ENCODE assay signal across 16 mouse cellular contexts in the genomic region with DNA sequence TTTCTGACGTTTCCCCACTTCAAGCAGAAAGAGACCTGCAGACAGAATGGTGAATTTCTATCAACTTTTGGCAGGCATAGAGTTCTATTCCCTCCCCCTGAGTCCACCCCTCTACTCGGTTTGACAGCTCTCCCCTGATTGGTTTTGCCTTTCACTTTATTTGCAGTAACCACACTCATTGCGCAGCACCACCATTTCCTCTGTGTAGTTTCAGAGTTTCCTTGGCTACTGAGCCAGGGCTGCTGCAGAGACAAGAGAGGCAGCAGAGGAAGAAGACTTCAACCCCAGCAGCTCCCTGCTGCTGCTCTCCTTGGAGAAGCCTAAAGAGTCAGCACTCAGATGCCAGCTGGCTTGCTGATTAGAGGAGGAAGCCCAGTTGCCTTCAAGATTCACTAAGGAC. TPM values are rescaled to one million over a fixed set of nuclear protein-coding genes. Genes with fewer than 3 reads are reported as not detected.
DNase-seq lines count a peak whose midpoint lies in the region; ATAC-seq and TF ChIP-seq lines count a peak whose summit lies in the region.
"Had no signal": no experiment of that assay in that cellular context is flagged by ENCODE, and none has a peak within 500 bp of the region (broad histone marks: within the 10 kb centered on the region; RNA-seq: fewer than 3 reads in every experiment).

No protein-coding gene starts in this region.

- H3K36me3 ChIP-seq in limb, embryonic 14.5 days (ENCODE audit: control insufficient read depth, insufficient read depth, low read length) = no peaks in the 10 kb centered on the region
- no peaks in the 10 kb centered on the region for H3K36me3 ChIP-seq in limb, embryonic 10.5 days
- H3K36me3 ChIP-seq in heart, embryonic 11.5 days (ENCODE audit: control insufficient read depth, insufficient read depth, low read length) = no peaks in the 10 kb centered on the region
- H3K36me3 ChIP-seq: forebrain, embryonic 15.5 days; lung, embryonic 15.5 days had no signal

- H3K4me1 ChIP-seq in limb, embryonic 14.5 days (ENCODE audit: control insufficient read depth, insufficient read depth, low read length) = no peaks in the 10 kb centered on the region
- H3K4me1 ChIP-seq in limb, embryonic 10.5 days = peaks cover 8% of the 10 kb centered on the region
- H3K4me1 ChIP-seq in bone marrow, adult 2 months (ENCODE audit: control insufficient read depth, insufficient read depth, low read length) = peaks cover 6% of the 10 kb centered on the region
- no peaks in the 10 kb centered on the region for H3K4me1 ChIP-seq in heart, embryonic 11.5 days (ENCODE audit: control insufficient read depth, insufficient read depth, low read length)
- H3K4me1 ChIP-seq: forebrain, embryonic 15.5 days had no signal

- H3K27ac ChIP-seq in limb, embryonic 14.5 days (replicated peaks; ENCODE audit: low read depth, low read length) = no peak overlapping the region
- H3K27ac ChIP-seq in limb, embryonic 10.5 days = no peak overlapping the region
- H3K27ac ChIP-seq in bone marrow, adult 2 months (ENCODE audit: control insufficient read depth, insufficient read depth, low read depth, low read length, poor library complexity) = peak overlapping the region; percentile 8; the same call in 1 of the 2 replicates
- no peak overlapping the region for H3K27ac ChIP-seq in heart, embryonic 11.5 days (ENCODE audit: low read depth, low read length)
- H3K27ac ChIP-seq: forebrain, embryonic 15.5 days; lung, embryonic 15.5 days had no signal

- DNase-seq in limb, embryonic 14.5 days (ENCODE audit: low spot score) = no peak
- DNase-seq in limb, embryonic 10.5 days (ENCODE audit: low spot score) = no peak
- peak; percentile 19 for DNase-seq in CD4-positive helper T cell, adult 2 months (ENCODE audit: low read depth, low spot score)
- no peak for DNase-seq in neural tube, embryonic 10.5 days (ENCODE audit: extremely low spot score, low spot score)
- no peak for DNase-seq in cerebellum, postnatal 4 days (ENCODE audit: low spot score in 2 of 2)
- DNase-seq: cerebellum, postnatal 14 days; heart, postnatal 36 days; kidney, postnatal 36 days; retina, postnatal 1 day; thymus, postnatal 14 days had no signal

- H3K4me3 ChIP-seq in limb, embryonic 14.5 days (replicated peaks; ENCODE audit: low read length) = no peak overlapping the region
- no peak overlapping the region for H3K4me3 ChIP-seq in limb, embryonic 10.5 days
- H3K4me3 ChIP-seq in bone marrow, adult 2 months (replicated peaks; ENCODE audit: control insufficient read depth, low read depth, low read length) = peak overlapping the region; percentile 5
- H3K4me3 ChIP-seq in heart, embryonic 11.5 days (ENCODE audit: low read depth, low read length) = no peak overlapping the region
- H3K4me3 ChIP-seq: forebrain, embryonic 15.5 days; lung, embryonic 15.5 days had no signal

- 41% methylated on average over 3 of the region's 3 CpGs for WGBS in limb, embryonic 14.5 days
- WGBS in limb, embryonic 10.5 days = 49% methylated on average over 3 of the region's 3 CpGs
- WGBS in bone marrow, adult 2 months = 1% methylated on average over 3 of the region's 3 CpGs
- WGBS in heart, embryonic 11.5 days (ENCODE audit: insufficient replicate concordance) = 37% methylated on average over 3 of the region's 3 CpGs

- no peak for ATAC-seq in limb, embryonic 14.5 days (ENCODE audit: low FRiP score, low read depth)
- peak; percentile 89 for ATAC-seq in megakaryocyte, adult 5-6 weeks (ENCODE audit: poor library complexity, severe bottlenecking)
- ATAC-seq in heart, embryonic 11.5 days (replicated peaks; ENCODE audit: insufficient number of reproducible peaks, low FRiP score, low TSS enrichment) = no peak
- ATAC-seq: forebrain, embryonic 15.5 days; intestine, postnatal 0 days had no signal

- no peaks in the 10 kb centered on the region for H3K27me3 ChIP-seq in limb, embryonic 14.5 days (ENCODE audit: control insufficient read depth, insufficient read depth, low read length)
- no peaks in the 10 kb centered on the region for H3K27me3 ChIP-seq in limb, embryonic 10.5 days (ENCODE audit: low read depth, poor library complexity, severe bottlenecking)
- no peaks in the 10 kb centered on the region for H3K27me3 ChIP-seq in heart, embryonic 11.5 days (ENCODE audit: control insufficient read depth, insufficient read depth, low read length)
- H3K27me3 ChIP-seq: forebrain, embryonic 15.5 days; lung, embryonic 15.5 days had no signal

- no peak overlapping the region for H3K4me2 ChIP-seq in limb, embryonic 14.5 days (replicated peaks; ENCODE audit: low read depth, low read length, severe bottlenecking)
- H3K4me2 ChIP-seq in heart, embryonic 11.5 days = no peak overlapping the region
- H3K4me2 ChIP-seq: forebrain, embryonic 15.5 days; lung, embryonic 15.5 days had no signal

- no peak for TF ChIP-seq CTCF in bone marrow, adult 2 months (IDR thresholded peaks at IDR 0.05; ENCODE audit: control insufficient read depth, insufficient read depth, low read length)

- TF ChIP-seq POLR2A in limb, embryonic 14.5 days (IDR thresholded peaks at IDR 0.05; ENCODE audit: borderline replicate concordance, extremely low read depth, insufficient read depth, insufficient read length) = no peak
- no peak for TF ChIP-seq POLR2A in bone marrow, adult 2 months (IDR thresholded peaks at IDR 0.05; ENCODE audit: borderline replicate concordance, control insufficient read depth, low read depth, low read length)

- 0 out of 2 replicates have a peak overlapping the region, but pooled peaks have one; percentile 25 for H3K9ac ChIP-seq in limb, embryonic 14.5 days (ENCODE audit: low read depth, low read length, severe bottlenecking)
- no peak overlapping the region for H3K9ac ChIP-seq in heart, embryonic 11.5 days (ENCODE audit: low read depth, low read length)
- H3K9ac ChIP-seq: forebrain, embryonic 15.5 days; lung, embryonic 15.5 days had no signal

- H3K9me3 ChIP-seq in limb, embryonic 14.5 days (ENCODE audit: control insufficient read depth, low read length) = no peaks in the 10 kb centered on the region
- H3K9me3 ChIP-seq in limb, embryonic 10.5 days (replicated peaks) = no peaks in the 10 kb centered on the region
- no peaks in the 10 kb centered on the region for H3K9me3 ChIP-seq in heart, embryonic 11.5 days (replicated peaks; ENCODE audit: control insufficient read depth, low read length)
- H3K9me3 ChIP-seq: forebrain, embryonic 15.5 days; lung, embryonic 15.5 days had no signal

RNA-seq across cellular contexts. Expression of a gene that starts 27.9 kb away (rescaled TPM):
- polyA plus RNA-seq in limb, embryonic 14.5 days (2012; rRNA removed) = 30.8 and 38.8 TPM in 2 replicates
- polyA plus RNA-seq in limb, embryonic 14.5 days (2014; fragmentation: Nextera tagmentation; extraction: Ambion mirVana) = 49.8 and 50.6 TPM in 2 replicates
- polyA plus RNA-seq in limb, embryonic 10.5 days (2016; fragmentation: Nextera tagmentation; extraction: Ambion mirVana) = 26.7 and 35.2 TPM in 2 replicates
- polyA plus RNA-seq in bone marrow, adult 2 months (2011; ENCODE audit: insufficient read depth, insufficient read length, low replicate concordance, missing spikeins) = 3.0 and 4.8 TPM in 2 replicates
- 21.7 and 26.5 TPM in 2 replicates for total RNA-seq in megakaryocyte, adult 5-6 weeks (2015)
- total RNA-seq in megakaryocyte, adult 5-6 weeks (2017) = 28.5 and 32.6 TPM in 2 replicates
- polyA plus RNA-seq in heart, embryonic 11.5 days (2014; fragmentation: Nextera tagmentation; extraction: Ambion mirVana) = 21.3 and 23.2 TPM in 2 replicates

RNA-seq across cellular contexts. Expression of a gene that starts 46.6 kb away (rescaled TPM):
- 39.6 and 40.7 TPM in 2 replicates for polyA plus RNA-seq in limb, embryonic 14.5 days (2012; rRNA removed)
- polyA plus RNA-seq in limb, embryonic 14.5 days (2014; fragmentation: Nextera tagmentation; extraction: Ambion mirVana) = 44.4 and 51.5 TPM in 2 replicates
- 57.7 and 69.3 TPM in 2 replicates for polyA plus RNA-seq in limb, embryonic 10.5 days (2016; fragmentation: Nextera tagmentation; extraction: Ambion mirVana)
- 12.2 and 18.2 TPM in 2 replicates for polyA plus RNA-seq in bone marrow, adult 2 months (2011; ENCODE audit: insufficient read depth, insufficient read length, low replicate concordance, missing spikeins)
- total RNA-seq in megakaryocyte, adult 5-6 weeks (2015) = 46.6 and 50.1 TPM in 2 replicates
- total RNA-seq in megakaryocyte, adult 5-6 weeks (2017) = 52.3 and 60.5 TPM in 2 replicates
- polyA plus RNA-seq in heart, embryonic 11.5 days (2014; fragmentation: Nextera tagmentation; extraction: Ambion mirVana) = 52.7 and 57.3 TPM in 2 replicates
